Mouse (Mus musculus) B cell, adult 62 days (primary cell): ENCODE data around the gene Atl3. TPM values are rescaled to one million over a fixed set of nuclear protein-coding genes. Genes with fewer than 3 reads are reported as not detected.

ENCODE experiments used
- total RNA-seq: library from RNA; stranded (reverse); gene quantifications from 4 replicates; pipeline ENCODE4 v1.2.4, GENCODE M21; 2023

Atl3 gene
- 61.3 to 63.9 TPM (median 63.4 TPM) in 4 replicates for total RNA-seq

DNA sequence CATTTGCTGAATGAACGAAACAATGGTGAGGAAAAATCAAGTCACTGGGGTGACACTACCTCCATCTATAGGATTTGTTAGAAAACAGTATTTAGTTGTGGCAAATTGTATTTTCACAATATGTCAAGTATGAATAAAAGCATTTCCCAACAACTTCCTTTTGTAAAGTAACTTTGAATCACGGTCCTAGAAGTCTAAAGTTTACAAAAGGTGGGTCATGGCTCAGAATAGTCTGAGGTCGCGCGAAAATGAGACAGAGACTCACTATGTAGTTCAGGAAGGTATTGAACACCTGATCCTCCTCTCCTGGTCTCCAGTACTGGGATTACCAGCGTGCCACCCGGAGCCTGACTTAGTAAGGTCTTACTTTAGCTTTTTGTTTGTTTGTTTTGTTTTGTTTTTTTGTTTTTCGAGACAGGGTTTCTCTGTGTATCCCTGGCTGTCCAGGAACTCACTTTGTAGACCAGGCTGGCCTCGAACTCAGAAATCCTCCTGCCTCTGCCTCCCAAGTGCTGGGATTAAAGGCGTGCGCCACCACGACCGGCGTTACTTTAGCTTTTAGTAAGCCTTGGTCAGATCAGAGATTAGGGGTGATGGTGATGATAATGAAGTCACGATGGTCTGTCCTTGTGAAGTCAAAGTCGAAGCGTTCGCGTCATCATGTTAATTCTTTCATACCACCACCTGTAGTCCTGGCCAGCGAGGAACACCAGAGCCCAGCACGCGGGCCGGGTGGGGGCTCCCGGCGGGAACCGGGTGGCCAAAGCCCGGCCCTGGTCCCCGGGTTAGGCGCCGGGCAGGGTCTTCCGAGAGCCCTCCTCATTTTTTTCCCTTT, at the start of gene Atl3:
TSS of gene Atl3 (plus strand) at position 689 of the 835 bp plus-strand sequence.

DNA sequence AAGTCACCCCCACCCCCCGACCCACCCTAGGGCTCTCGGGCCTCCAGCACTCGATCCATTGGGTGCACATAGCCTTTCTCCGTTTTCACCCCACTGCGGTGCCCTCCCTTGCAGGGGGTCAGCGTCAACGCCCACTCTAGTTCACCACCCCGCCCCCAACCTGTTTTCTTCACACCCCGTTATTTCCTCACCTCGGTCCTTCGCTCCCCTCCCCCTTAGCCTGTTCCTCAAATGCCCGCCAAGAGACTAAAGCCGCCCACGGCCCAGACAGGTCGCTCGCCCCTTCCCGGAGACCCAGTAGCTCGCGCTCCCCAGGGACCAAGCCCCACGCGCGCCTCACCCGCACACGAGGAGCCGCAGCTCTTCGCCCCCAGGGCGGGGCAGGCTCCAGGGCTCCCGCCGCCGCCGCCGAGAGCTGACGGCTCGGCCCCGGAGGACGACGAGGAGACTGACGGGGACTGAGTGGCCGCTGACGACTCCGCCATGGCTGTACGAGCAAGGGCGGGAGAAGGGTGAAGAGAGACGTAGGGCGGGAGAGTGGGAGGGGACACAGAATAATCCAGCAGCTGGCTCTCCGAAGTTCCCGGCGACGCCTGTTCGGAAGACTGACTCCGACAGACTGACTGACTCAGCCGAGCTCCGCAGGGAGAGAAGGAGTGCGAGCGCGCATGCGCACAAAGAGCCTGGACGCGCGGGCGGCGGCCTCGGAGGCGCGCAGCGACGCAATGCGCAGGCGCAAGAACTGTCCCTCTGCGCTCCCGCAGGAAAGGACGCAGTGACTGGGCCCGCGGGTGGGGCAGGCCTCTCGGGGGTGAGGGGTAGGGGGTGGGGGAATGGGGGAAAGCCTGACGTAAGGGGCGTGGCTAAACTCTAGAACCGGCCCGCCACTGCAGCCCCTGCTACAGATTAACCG, 11.0 kb upstream of the Atl3 start, which contains the start of gene Rtn3:
TSS of gene Rtn3 (minus strand) at position 683 of the 913 bp plus-strand sequence.

DNA sequence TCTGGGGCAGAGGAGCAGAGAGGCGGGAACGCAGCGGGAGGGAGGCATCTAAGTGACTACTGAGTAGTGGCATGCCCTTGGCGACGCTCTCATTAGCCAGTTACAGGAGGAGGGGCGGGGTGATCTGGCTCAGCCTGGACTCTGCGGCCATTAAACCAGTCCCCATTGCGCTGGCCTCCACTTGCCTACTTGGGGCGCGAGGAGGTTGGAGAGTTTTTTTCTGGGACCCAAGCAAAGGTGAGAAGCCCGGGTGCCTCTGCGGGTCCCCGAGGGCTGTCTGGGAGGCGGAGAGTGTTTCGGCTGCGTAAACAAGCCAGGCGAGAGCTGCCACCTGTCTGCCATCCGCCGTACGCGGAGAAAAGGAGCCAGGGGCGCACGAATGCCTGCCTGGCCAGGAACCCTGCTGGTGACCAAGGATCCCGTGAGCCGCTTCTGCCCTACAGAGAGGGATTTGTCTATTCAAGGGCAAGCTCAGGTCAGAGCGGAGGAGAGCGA, 63.5 kb downstream of the Atl3 start, which contains the start of gene Pla2g16:
TSS of gene Pla2g16 (plus strand) at position 132 of the 495 bp plus-strand sequence.

Other genes starting within 250 kb of the Atl3 start
- gene Rcor2, start 226.7 kb upstream of the Atl3 start, total RNA-seq, result 1.8 to 3.9 TPM (median 1.9 TPM) in 4 replicates
- gene Mark2, start 152.2 kb upstream of the Atl3 start, total RNA-seq, result 218 to 233 TPM (median 220 TPM) in 4 replicates
- 19.3 to 30.6 TPM (median 26.0 TPM) in 4 replicates for gene Spindoc, start 111.0 kb upstream of the Atl3 start, total RNA-seq
- gene 2700081O15Rik, start 76.4 kb upstream of the Atl3 start, total RNA-seq, result 6.4 to 13.0 TPM (median 8.4 TPM) in 4 replicates
- 50.9 to 53.2 TPM (median 52.4 TPM) in 4 replicates for gene Rtn3, start 10.8 kb upstream of the Atl3 start, total RNA-seq
- 11.8 to 15.7 TPM (median 13.9 TPM) in 4 replicates for gene Pla2g16, start 63.4 kb downstream of the Atl3 start, total RNA-seq
- not detected in 4 replicates for gene Lgals12, start 113.2 kb downstream of the Atl3 start, total RNA-seq
- gene Hrasls5, start 118.5 kb downstream of the Atl3 start, total RNA-seq, result not detected in 4 replicates
- gene Slc22a19, start 217.3 kb downstream of the Atl3 start, total RNA-seq, result not detected in 4 replicates